Mouse (Mus musculus): ENCODE results near the gene Dync1li2. TPM values are rescaled to one million over a fixed set of nuclear protein-coding genes. Genes with fewer than 3 reads are reported as not detected.
A peak's percentile ranks its signal among the peaks of the same experiment; 100 is the strongest.

Gene Dync1li2
- polyA plus RNA-seq, 1 experiment from 2014 or later, result 55.0 TPM

DNA sequence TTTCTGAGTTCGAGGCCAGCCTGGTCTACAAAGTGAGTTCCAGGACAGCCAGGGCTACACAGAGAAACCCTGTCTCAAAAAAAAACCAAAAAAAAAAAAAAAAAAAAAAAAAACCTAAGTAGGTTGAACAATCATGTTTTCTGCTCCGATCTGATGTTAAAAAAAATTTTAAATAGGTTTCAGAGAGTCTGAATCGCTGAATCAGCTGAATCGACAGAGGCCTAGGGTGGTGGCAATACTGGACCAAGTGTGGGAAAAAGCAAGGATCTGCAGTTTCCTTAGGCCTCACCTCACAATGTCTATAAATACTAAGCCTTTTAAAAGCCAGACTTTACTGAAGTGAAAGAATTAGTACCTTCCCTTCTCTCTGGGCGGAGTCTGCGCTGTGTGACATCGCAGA, 49.7 kb downstream of the Dync1li2 start:
- Histone ChIP-seq H3K36me3 (ENCODE audit: control insufficient read depth, insufficient read depth, low read length) (no peaks in the 10 kb centered on the region), H3K4me3 (ENCODE audit: control insufficient read depth in 1 of 2, insufficient read depth in 1 of 2, low read depth in 1 of 2, low read length in 2 of 2) (no peak overlapping the region), H3K4me2 (ENCODE audit: low read length) (no peak overlapping the region), H3K4me1 (ENCODE audit: control insufficient read depth in 2 of 2, insufficient read depth in 2 of 2, low read length in 2 of 2) (peaks cover 7 to 19% of the 10 kb centered on the region in 2 experiments; a peak in 3 of 4 replicates), H3K27me3 (ENCODE audit: control insufficient read depth, insufficient read depth, low read length) (no peaks in the 10 kb centered on the region), H3K27ac (replicated peaks in 1 of 2; ENCODE audit: control insufficient read depth in 1 of 2, insufficient read depth in 1 of 2, low read depth in 2 of 2, low read length in 2 of 2) (no peak overlapping the region), H3K9me3 (ENCODE audit: control insufficient read depth, low read length) (no peaks in the 10 kb centered on the region), H3K9ac (ENCODE audit: low read length) (no peak overlapping the region)
- ATAC-seq (ENCODE audit: insufficient number of reproducible peaks, insufficient read depth, low FRiP score, low read depth), result no peak
- 95% methylated on average over 6 of the region's 7 CpGs for WGBS

- ATAC-seq (ENCODE audit: insufficient number of reproducible peaks, insufficient read depth, low FRiP score, low read depth), result no peak
- Histone ChIP-seq H3K9me3 (ENCODE audit: control insufficient read depth, low read length) (no peaks in the 10 kb centered on the region), H3K27me3 (ENCODE audit: control insufficient read depth, insufficient read depth, low read length) (no peaks in the 10 kb centered on the region), H3K4me2 (ENCODE audit: low read length) (no peak overlapping the region), H3K27ac (replicated peaks in 1 of 2; ENCODE audit: control insufficient read depth in 1 of 2, insufficient read depth in 1 of 2, low read depth in 2 of 2, low read length in 2 of 2) (no peak overlapping the region), H3K36me3 (ENCODE audit: control insufficient read depth, insufficient read depth, low read length) (no peaks in the 10 kb centered on the region), H3K9ac (ENCODE audit: low read length) (no peak overlapping the region), H3K4me1 (ENCODE audit: control insufficient read depth in 2 of 2, insufficient read depth in 2 of 2, low read length in 2 of 2) (peaks cover 19 to 39% of the 10 kb centered on the region in 2 experiments), H3K4me3 (ENCODE audit: control insufficient read depth in 1 of 2, insufficient read depth in 1 of 2, low read depth in 1 of 2, low read length in 2 of 2) (no peak overlapping the region)
- 52% methylated on average over 8 of the region's 8 CpGs for WGBS
Observed at GRCm38 (mm10) chr8:104390245-104390644, 52.6 kb downstream of the Dync1li2 start.

- ATAC-seq (ENCODE audit: insufficient number of reproducible peaks, insufficient read depth, low FRiP score, low read depth), result no peak
- Histone ChIP-seq H3K4me3 (ENCODE audit: control insufficient read depth in 1 of 2, insufficient read depth in 1 of 2, low read depth in 1 of 2, low read length in 2 of 2) (no peak overlapping the region), H3K9ac (ENCODE audit: low read length) (no peak overlapping the region), H3K27ac (replicated peaks in 1 of 2; ENCODE audit: control insufficient read depth in 1 of 2, insufficient read depth in 1 of 2, low read depth in 2 of 2, low read length in 2 of 2) (no peak overlapping the region), H3K4me1 (ENCODE audit: control insufficient read depth in 2 of 2, insufficient read depth in 2 of 2, low read length in 2 of 2) (peaks cover 28 to 41% of the 10 kb centered on the region in 2 experiments), H3K4me2 (ENCODE audit: low read length) (no peak overlapping the region), H3K9me3 (ENCODE audit: control insufficient read depth, low read length) (no peaks in the 10 kb centered on the region), H3K27me3 (ENCODE audit: control insufficient read depth, insufficient read depth, low read length) (no peaks in the 10 kb centered on the region), H3K36me3 (ENCODE audit: control insufficient read depth, insufficient read depth, low read length) (no peaks in the 10 kb centered on the region)
- 86% methylated on average over 2 of the region's 2 CpGs for WGBS
Observed at GRCm38 (mm10) chr8:104387980-104388379, 54.9 kb downstream of the Dync1li2 start.

- no peak overlapping the region for H3K4me3 ChIP-seq (ENCODE audit: control insufficient read depth in 1 of 2, insufficient read depth in 1 of 2, low read depth in 1 of 2, low read length in 2 of 2)
- H3K4me1 ChIP-seq (ENCODE audit: control insufficient read depth in 2 of 2, insufficient read depth in 2 of 2, low read length in 2 of 2), result peaks cover 29 to 44% of the 10 kb centered on the region in 2 experiments
- H3K9ac ChIP-seq (ENCODE audit: low read length), result no peak overlapping the region
- H3K4me2 ChIP-seq (ENCODE audit: low read length), result no peak overlapping the region
- H3K9me3 ChIP-seq (ENCODE audit: control insufficient read depth, low read length), result no peaks in the 10 kb centered on the region
- H3K27ac ChIP-seq (replicated peaks in 1 of 2; ENCODE audit: control insufficient read depth in 1 of 2, insufficient read depth in 1 of 2, low read depth in 2 of 2, low read length in 2 of 2), result no peak overlapping the region
- H3K36me3 ChIP-seq (ENCODE audit: control insufficient read depth, insufficient read depth, low read length), result no peaks in the 10 kb centered on the region
- H3K27me3 ChIP-seq (ENCODE audit: control insufficient read depth, insufficient read depth, low read length), result no peaks in the 10 kb centered on the region
- WGBS, result 58% methylated on average over 7 of the region's 7 CpGs
- no peak for ATAC-seq (ENCODE audit: insufficient number of reproducible peaks, insufficient read depth, low FRiP score, low read depth)
Observed at GRCm38 (mm10) chr8:104387501-104387900, 55.3 kb downstream of the Dync1li2 start.

GRCm38 (mm10) chr8:104386693-104387092, 56.2 kb downstream of the Dync1li2 start:
- WGBS, result 30% methylated on average over 4 of the region's 4 CpGs
- H3K9me3 ChIP-seq (ENCODE audit: control insufficient read depth, low read length), result no peaks in the 10 kb centered on the region
- no peaks in the 10 kb centered on the region for H3K36me3 ChIP-seq (ENCODE audit: control insufficient read depth, insufficient read depth, low read length)
- no peak overlapping the region for H3K27ac ChIP-seq (replicated peaks in 1 of 2; ENCODE audit: control insufficient read depth in 1 of 2, insufficient read depth in 1 of 2, low read depth in 2 of 2, low read length in 2 of 2)
- ATAC-seq (ENCODE audit: insufficient number of reproducible peaks, insufficient read depth, low FRiP score, low read depth), result no peak
- H3K27me3 ChIP-seq (ENCODE audit: control insufficient read depth, insufficient read depth, low read length), result no peaks in the 10 kb centered on the region
- no peak overlapping the region for H3K4me3 ChIP-seq (ENCODE audit: control insufficient read depth in 1 of 2, insufficient read depth in 1 of 2, low read depth in 1 of 2, low read length in 2 of 2)
- peaks cover 29 to 44% of the 10 kb centered on the region in 2 experiments for H3K4me1 ChIP-seq (ENCODE audit: control insufficient read depth in 2 of 2, insufficient read depth in 2 of 2, low read length in 2 of 2)
- no peak overlapping the region for H3K4me2 ChIP-seq (ENCODE audit: low read length)
- 0 out of 2 replicates have a peak overlapping the region, but pooled peaks have one; percentile 13 for H3K9ac ChIP-seq (ENCODE audit: low read length)

- Histone ChIP-seq H3K4me3 (ENCODE audit: control insufficient read depth in 1 of 2, insufficient read depth in 1 of 2, low read depth in 1 of 2, low read length in 2 of 2) (no peak overlapping the region), H3K36me3 (ENCODE audit: control insufficient read depth, insufficient read depth, low read length) (no peaks in the 10 kb centered on the region)
Observed at GRCm38 (mm10) chr8:104383977-104384376, 58.9 kb downstream of the Dync1li2 start.

GRCm38 (mm10) chr8:104383296-104383695, 59.6 kb downstream of the Dync1li2 start:
- peaks cover 31 to 43% of the 10 kb centered on the region in 2 experiments for H3K4me1 ChIP-seq (ENCODE audit: control insufficient read depth in 2 of 2, insufficient read depth in 2 of 2, low read length in 2 of 2)
- ATAC-seq (ENCODE audit: insufficient number of reproducible peaks, insufficient read depth, low FRiP score, low read depth), result no peak

More at GRCm38 (mm10) chr8:104383977-104384376, 58.9 kb downstream of the Dync1li2 start:
- H3K27ac ChIP-seq (replicated peaks in 1 of 2; ENCODE audit: control insufficient read depth in 1 of 2, insufficient read depth in 1 of 2, low read depth in 2 of 2, low read length in 2 of 2), result 0 out of 4 replicates have a peak overlapping the region, but pooled peaks of 1 of the 2 experiments have one; percentile 7
- H3K9me3 ChIP-seq (ENCODE audit: control insufficient read depth, low read length), result no peaks in the 10 kb centered on the region
- no peak overlapping the region for H3K4me2 ChIP-seq (ENCODE audit: low read length)
- 68% methylated on average over 3 of the region's 3 CpGs for WGBS
- no peak overlapping the region; the same call in 1 of the 2 replicates for H3K9ac ChIP-seq (ENCODE audit: low read length)
- H3K4me1 ChIP-seq (ENCODE audit: control insufficient read depth in 2 of 2, insufficient read depth in 2 of 2, low read length in 2 of 2), result peaks cover 31 to 44% of the 10 kb centered on the region in 2 experiments
- no peaks in the 10 kb centered on the region for H3K27me3 ChIP-seq (ENCODE audit: control insufficient read depth, insufficient read depth, low read length)
- ATAC-seq (ENCODE audit: insufficient number of reproducible peaks, insufficient read depth, low FRiP score, low read depth), result no peak

GRCm38 (mm10) chr8:104380961-104381411, 61.9 kb downstream of the Dync1li2 start:
- no peak for ATAC-seq (ENCODE audit: insufficient number of reproducible peaks, insufficient read depth, low FRiP score, low read depth)
- Histone ChIP-seq H3K9me3 (ENCODE audit: control insufficient read depth, low read length) (no peaks in the 10 kb centered on the region), H3K4me1 (ENCODE audit: control insufficient read depth in 2 of 2, insufficient read depth in 2 of 2, low read length in 2 of 2) (peaks cover 21 to 23% of the 10 kb centered on the region in 2 experiments), H3K27me3 (ENCODE audit: control insufficient read depth, insufficient read depth, low read length) (no peaks in the 10 kb centered on the region), H3K4me2 (ENCODE audit: low read length) (no peak overlapping the region), H3K9ac (ENCODE audit: low read length) (no peak overlapping the region), H3K4me3 (ENCODE audit: control insufficient read depth in 1 of 2, insufficient read depth in 1 of 2, low read depth in 1 of 2, low read length in 2 of 2) (no peak overlapping the region), H3K36me3 (ENCODE audit: control insufficient read depth, insufficient read depth, low read length) (no peaks in the 10 kb centered on the region), H3K27ac (replicated peaks in 1 of 2; ENCODE audit: control insufficient read depth in 1 of 2, insufficient read depth in 1 of 2, low read depth in 2 of 2, low read length in 2 of 2) (no peak overlapping the region)
- WGBS, result 86% methylated on average over 5 of the region's 5 CpGs

More at GRCm38 (mm10) chr8:104383296-104383695, 59.6 kb downstream of the Dync1li2 start:
- no peak overlapping the region for H3K9ac ChIP-seq (ENCODE audit: low read length)
- no peak overlapping the region for H3K4me3 ChIP-seq (ENCODE audit: control insufficient read depth in 1 of 2, insufficient read depth in 1 of 2, low read depth in 1 of 2, low read length in 2 of 2)
- H3K4me2 ChIP-seq (ENCODE audit: low read length), result no peak overlapping the region; the same call in 1 of the 2 replicates
- no peaks in the 10 kb centered on the region for H3K9me3 ChIP-seq (ENCODE audit: control insufficient read depth, low read length)
- H3K36me3 ChIP-seq (ENCODE audit: control insufficient read depth, insufficient read depth, low read length), result no peaks in the 10 kb centered on the region
- no peaks in the 10 kb centered on the region for H3K27me3 ChIP-seq (ENCODE audit: control insufficient read depth, insufficient read depth, low read length)
- 0 out of 4 replicates have a peak overlapping the region, but pooled peaks of 1 of the 2 experiments have one; percentile 7 for H3K27ac ChIP-seq (replicated peaks in 1 of 2; ENCODE audit: control insufficient read depth in 1 of 2, insufficient read depth in 1 of 2, low read depth in 2 of 2, low read length in 2 of 2)
- WGBS, result 39% methylated on average over 2 of the region's 2 CpGs

Data from heart, embryonic 14.5 days (tissue).